Mouse (Mus musculus) right cerebral cortex, postnatal 36 days (tissue): ENCODE data around the gene Parp2.
"Not testable (repeated sequence)": the region's sequence is repeated elsewhere in the genome, so short reads cannot be mapped to it uniquely, and the experiment has no call there.

Experiments
- DNase-seq, 2 experiments: peaks; one replicate each; pipeline ENCODE4 v3.0.0; 2022; ENCODE audit warnings: low spot score in 2 of 2, mixed read lengths in 1 of 2

Parp2 gene

DNA sequence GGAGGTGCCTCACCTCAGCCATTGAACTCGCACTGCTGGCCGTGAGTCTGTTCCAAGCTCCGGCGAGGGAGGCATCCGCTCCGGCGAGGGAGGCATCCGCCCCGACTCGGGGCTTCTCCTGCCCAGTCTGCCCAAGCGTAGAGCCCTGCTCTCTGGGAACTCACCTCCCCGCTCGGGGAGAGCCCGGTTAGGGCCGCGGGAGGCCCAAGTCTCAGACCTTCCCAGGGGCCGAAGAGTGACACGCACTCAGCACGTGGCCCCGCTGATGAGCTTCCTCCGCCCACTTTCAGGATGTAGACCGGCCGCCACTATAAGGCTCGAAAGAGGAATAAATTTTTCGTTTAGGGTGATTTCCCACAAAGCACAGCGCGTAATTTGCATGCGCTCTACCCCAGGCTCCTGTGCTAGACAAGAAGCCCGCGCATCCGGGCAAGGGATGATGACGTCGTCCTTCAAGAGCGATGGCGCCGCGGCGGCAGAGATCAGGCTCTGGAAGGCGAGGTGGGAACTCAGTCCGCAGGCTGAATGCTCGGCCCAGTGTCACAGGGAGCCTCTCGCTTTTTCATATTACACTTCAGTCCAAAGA lies at the start of gene Parp2, which contains the start of gene Ccnb1ip1:
TSS of gene Parp2 (plus strand) at position 355 of the 586 bp plus-strand sequence.
TSS of gene Ccnb1ip1 (minus strand) at position 246 of the 586 bp plus-strand sequence.
- DNase-seq: peak; percentile 96 to 97

- DNase-seq: peak; percentile 14 to 30
Observed at GRCm38 (mm10) chr14:50758416-50759085, 49.1 kb upstream of the Parp2 start.

DNA sequence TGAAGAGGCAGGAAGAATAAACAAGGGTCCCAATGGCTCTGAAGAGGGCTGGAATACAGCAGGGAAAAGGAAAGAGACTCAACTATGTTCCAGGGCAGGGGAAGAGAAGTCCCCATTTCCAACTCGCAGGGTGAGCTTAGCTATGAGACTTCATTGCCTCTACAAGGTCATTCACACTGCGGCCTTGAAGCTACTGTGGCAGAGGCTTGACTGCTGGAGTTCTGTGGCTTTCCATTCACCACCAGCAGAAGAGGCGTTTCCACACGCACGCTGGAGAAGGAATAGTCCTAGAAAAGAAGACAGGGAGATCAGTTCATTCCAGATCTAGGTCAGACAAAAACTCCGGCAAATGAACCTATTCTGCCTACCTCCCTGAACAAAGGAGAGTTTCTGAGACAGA lies 41.9 kb upstream of the Parp2 start:
- DNase-seq: no peak

GRCm38 (mm10) chr14:50771342-50771741 lies 36.3 kb upstream of the Parp2 start:
- no peak for DNase-seq

- DNase-seq: no peak
Observed at GRCm38 (mm10) chr14:50782166-50782565, 25.5 kb upstream of the Parp2 start.

- DNase-seq: no peak
Observed at GRCm38 (mm10) chr14:50784391-50785250, 23.0 kb upstream of the Parp2 start.

DNA sequence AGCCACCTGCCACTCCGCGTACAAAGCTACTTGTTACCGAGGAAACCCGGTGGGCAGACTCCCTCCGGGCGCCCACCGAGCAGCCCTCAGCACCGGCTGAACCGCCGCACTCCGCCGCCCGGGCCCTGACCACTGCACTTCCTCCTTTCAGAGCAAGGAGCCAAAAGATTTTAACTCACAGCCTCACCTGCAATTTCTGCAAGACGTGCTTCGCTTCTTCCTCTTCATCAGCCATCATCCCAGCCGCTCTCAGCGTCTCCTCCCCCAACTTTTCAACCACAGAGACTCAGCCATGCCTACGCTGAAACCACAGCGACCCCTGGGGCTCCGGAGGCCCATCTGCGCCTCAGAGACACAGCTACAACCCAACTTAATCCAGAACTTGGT lies 22.4 kb upstream of the Parp2 start, which contains the start of gene Ttc5:
TSS of gene Ttc5 (minus strand) at position 269 of the 387 bp plus-strand sequence.
- peak; percentile 79 to 85 for DNase-seq

DNA sequence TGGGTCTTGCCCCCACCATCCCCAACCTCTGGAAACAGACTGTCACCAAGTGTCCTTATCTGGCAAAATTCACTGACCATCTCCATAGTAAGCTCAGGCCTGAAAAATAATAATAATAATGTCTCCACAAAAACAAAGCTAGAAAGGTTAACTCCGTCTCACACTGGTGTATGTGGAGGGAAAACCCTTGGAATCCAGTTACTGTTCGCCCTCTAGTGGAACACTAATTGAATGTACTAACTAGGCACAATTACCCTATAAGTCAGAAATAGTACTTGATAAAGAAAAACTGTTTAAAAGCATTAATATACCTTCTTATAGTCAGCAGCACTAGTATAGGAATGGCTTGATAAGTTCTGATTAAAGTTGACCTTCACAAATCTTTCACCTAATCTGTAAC lies 19.5 kb upstream of the Parp2 start:
- DNase-seq: no peak

DNA sequence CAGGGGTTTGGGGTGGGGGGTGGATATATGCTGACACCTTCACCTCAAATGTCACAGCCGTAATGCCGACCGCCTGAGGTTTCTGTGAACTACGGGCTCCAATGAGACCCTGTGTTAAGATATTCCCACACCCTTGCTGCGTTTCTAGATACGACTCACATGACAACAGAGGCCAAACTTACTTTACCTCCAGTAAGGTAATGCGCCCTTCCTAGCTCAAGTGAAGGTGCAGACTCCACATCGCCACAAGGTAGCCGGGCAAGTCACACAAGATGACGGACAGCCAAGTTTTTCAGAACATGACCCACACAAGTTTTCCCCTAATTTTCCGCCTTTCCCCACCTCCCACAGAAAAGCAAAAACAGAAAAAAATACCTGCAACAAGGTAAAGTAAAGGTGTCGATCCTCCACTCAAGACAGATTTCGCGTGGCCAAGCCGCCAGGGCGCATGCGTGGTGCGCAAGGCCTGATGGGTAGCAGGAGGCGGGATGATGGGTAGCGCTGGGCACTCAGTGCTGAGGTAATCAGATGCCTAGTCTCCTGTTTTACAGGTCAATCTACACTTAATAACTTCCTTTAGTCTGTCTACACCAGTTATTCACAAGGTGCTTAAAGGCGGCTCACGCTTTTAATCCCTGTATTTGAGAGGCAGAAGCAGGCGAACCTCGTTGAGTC lies 12.2 kb upstream of the Parp2 start:
- no peak for DNase-seq

GRCm38 (mm10) chr14:50795965-50796364 lies 11.7 kb upstream of the Parp2 start:
- no peak for DNase-seq

- DNase-seq: no peak
Observed at GRCm38 (mm10) chr14:50796464-50796863, 11.2 kb upstream of the Parp2 start.

DNA sequence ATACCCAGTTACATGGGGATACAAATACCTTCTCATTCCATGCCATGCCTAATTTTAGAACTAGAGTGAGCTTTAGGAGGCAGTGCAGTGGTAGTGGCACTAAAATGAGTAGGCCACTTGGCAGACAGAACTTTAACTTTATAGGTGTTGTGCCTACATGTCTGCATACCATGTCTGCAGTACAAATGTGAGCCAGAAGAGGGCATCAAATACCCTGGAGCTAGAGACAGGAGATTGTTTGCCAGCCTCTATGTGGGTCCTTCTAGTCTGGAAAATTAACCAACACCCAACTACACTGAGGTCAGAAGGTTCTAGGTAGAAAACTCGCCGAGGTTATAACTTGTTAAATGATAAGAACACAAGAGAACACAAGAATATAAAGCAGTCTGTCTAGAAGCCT lies 9.1 kb upstream of the Parp2 start:
- DNase-seq: no peak

- peak in 1 of 2 experiments; percentile 3 for DNase-seq
Observed at GRCm38 (mm10) chr14:50799502-50800259, 8.0 kb upstream of the Parp2 start.

DNA sequence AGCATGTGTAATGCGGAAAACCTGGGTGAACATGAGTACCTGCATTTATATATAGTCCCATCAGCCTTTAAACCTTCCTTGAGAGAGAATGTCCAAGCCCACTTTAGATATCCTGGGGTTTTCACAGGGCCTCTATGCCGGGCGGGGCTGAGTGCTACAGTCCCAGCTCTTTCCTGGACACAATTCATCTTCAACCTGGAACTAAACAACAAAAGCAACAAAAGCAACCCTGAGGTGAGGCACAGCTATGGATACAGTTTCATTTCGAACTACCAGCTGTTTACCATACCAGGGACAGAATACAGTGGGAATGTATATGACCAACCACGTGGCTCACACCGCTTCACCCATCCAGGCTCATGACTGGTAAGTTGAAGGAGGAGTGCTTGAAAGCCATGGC lies 5.2 kb upstream of the Parp2 start:
- DNase-seq: no peak

GRCm38 (mm10) chr14:50802843-50803562 lies 4.6 kb upstream of the Parp2 start:
- DNase-seq: no peak

- no peak for DNase-seq
Observed at GRCm38 (mm10) chr14:50804683-50805082, 3.0 kb upstream of the Parp2 start.

- DNase-seq: not testable (repeated sequence)
Observed at GRCm38 (mm10) chr14:50806469-50806868, 1.2 kb upstream of the Parp2 start.

GRCm38 (mm10) chr14:50813060-50813459 lies 5.4 kb downstream of the Parp2 start:
- DNase-seq: no peak

DNA sequence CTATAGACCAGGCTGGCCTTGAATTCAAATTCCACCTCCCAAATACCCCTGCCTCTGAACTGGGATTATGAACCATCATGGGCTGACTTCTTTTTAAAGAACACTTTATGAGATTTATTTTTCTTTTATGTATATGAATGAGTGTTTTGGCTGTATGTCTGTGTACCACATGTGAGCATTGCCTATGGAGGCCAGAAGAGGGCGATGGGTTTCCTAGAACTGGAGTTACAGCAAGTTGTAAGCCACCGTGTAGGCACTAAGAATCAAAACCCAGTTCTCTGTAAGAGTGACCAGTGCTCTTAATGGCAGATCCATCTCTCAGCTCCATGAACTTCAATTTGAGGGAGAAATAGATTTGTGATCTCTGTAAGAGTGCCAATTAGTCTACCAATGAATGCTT lies 15.6 kb downstream of the Parp2 start:
- DNase-seq: no peak

- DNase-seq: no peak
Observed at GRCm38 (mm10) chr14:50824219-50824618, 16.6 kb downstream of the Parp2 start.
